Mouse (Mus musculus): ENCODE results near the gene Elmsan1. TPM values are rescaled to one million over a fixed set of nuclear protein-coding genes. Genes with fewer than 3 reads are reported as not detected.

Gene Elmsan1
- polyA plus RNA-seq, 1 experiment from 2014 or later, result 7.8 TPM

DNA sequence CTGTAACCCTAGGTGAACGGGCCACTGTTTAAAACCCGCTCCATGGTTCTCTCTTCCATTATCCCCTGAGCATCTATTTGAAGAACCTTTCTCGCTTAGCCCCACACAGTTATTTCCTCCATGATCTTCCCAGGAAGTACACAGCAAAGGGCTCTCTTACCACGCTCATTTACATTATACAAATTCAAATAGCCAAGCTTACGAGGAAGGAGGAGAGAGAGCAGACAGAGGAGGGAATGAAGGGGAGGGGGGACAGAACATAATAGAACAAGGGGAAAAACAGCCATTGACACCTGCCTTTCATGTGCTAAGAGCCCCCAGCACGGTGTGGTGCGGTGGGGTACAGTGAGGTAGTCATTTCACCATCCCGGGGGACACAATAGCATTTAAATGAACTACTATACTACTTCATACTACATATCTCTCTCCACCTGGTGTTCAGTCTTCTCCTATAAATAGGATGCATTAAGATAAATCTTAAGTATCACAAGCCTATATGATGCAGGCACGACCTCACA is 7.6 kb downstream of the Elmsan1 start:
- H3K36me3 ChIP-seq (replicated peaks), result no peaks in the 10 kb centered on the region
- H3K4me3 ChIP-seq (replicated peaks), result no peak overlapping the region
- ATAC-seq (ENCODE audit: low FRiP score), result no peak
- H3K4me1 ChIP-seq, result peaks cover 46% of the 10 kb centered on the region
- 67% methylated on average over 9 of the region's 9 CpGs for WGBS
- H3K27me3 ChIP-seq, result peaks cover 2% of the 10 kb centered on the region; the same call in 1 of the 2 replicates
- no peaks in the 10 kb centered on the region for H3K9me3 ChIP-seq
- no peak overlapping the region for H3K4me2 ChIP-seq
- H3K27ac ChIP-seq, result no peak overlapping the region
- H3K9ac ChIP-seq, result no peak overlapping the region

DNA sequence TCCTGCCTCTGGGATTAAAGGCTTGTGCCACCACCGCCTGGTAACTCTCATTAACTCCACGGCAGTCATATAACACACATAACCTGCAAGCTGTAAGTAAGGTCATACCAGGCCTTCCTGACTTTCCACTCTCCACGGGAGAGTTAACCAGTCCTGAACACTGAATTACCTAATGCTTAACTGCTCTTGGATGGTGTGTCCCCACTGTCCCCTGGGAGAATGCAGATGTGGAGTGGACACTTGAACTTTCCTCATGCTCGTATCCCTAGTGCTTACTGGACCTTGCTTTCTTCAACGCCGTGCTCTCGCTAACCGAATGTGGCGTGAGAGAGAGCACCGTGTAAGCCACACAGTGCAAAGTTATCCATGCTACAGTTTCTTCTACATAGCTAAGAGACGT is 8.4 kb downstream of the Elmsan1 start:
- no peak overlapping the region for H3K4me3 ChIP-seq (replicated peaks)
- H3K27me3 ChIP-seq, result no peaks in the 10 kb centered on the region; the same call in 1 of the 2 replicates
- H3K36me3 ChIP-seq (replicated peaks), result no peaks in the 10 kb centered on the region
- peaks cover 38% of the 10 kb centered on the region for H3K4me1 ChIP-seq
- no peak overlapping the region for H3K4me2 ChIP-seq
- no peak overlapping the region for H3K9ac ChIP-seq
- no peak for ATAC-seq (ENCODE audit: low FRiP score)
- no peak overlapping the region for H3K27ac ChIP-seq
- WGBS, result 88% methylated on average over 11 of the region's 11 CpGs
- no peaks in the 10 kb centered on the region for H3K9me3 ChIP-seq

DNA sequence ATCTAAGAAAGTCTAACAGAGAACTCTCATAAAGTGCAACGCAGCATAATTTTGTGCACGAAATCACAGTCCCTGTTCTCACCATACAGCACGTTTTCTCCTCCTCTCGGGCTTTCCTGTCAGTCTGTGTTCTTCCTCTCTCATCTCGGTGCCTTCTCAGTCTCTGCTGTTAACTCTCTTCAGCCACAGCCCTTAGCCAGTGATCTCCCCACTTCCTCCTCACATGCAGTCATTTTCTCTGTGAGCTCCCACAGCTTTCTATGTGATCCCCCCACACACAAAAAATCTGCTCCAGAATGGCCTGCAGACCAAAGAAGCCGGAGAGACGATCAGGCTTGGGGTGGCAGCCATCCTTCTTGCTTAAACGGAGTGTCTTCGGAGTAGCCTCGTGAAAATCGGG is 9.6 kb downstream of the Elmsan1 start:
- Histone ChIP-seq H3K4me1 (peaks cover 28% of the 10 kb centered on the region), H3K4me2 (no peak overlapping the region), H3K4me3 (replicated peaks) (no peak overlapping the region), H3K9ac (no peak overlapping the region), H3K27ac (no peak overlapping the region), H3K9me3 (no peaks in the 10 kb centered on the region), H3K36me3 (replicated peaks) (no peaks in the 10 kb centered on the region), H3K27me3 (no peaks in the 10 kb centered on the region; the same call in 1 of the 2 replicates)
- WGBS, result 93% methylated on average over 11 of the region's 11 CpGs
- ATAC-seq (ENCODE audit: low FRiP score), result no peak

DNA sequence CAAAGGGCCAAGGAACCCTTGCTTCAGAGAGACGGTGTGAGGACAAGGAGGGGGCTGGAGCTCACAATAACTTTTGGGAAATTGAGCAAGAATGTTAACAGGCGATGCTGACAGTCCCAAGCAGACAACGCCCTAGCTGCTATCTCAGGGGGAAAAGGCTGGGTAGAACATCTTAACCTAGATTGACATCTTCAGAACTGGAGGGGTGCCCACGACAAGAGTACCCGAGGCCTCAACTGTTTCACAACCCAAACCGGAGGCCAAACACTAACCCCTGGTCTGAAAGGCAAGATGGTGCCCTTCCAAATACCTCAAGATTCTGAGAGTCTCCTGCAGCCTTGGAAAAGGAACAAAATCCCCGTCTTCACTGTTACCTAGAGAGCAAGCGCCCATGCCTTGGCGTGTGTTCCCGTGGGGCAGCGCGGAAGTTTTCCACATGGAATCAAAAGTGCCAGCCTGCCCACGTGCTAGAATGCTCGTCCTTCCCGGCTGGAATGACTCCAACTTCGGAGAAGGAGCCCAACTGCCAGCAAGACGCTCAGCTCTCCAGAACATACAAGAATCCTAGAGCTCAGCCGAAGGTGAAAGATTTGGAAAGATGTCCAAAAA is 11.4 kb downstream of the Elmsan1 start:
- WGBS, result 93% methylated on average over 18 of the region's 18 CpGs
- no peaks in the 10 kb centered on the region for H3K36me3 ChIP-seq (replicated peaks)
- ATAC-seq (ENCODE audit: low FRiP score), result no peak
- no peak overlapping the region for H3K9ac ChIP-seq
- no peaks in the 10 kb centered on the region for H3K9me3 ChIP-seq
- no peak overlapping the region for H3K4me3 ChIP-seq (replicated peaks)
- no peak overlapping the region for H3K4me2 ChIP-seq
- no peaks in the 10 kb centered on the region for H3K27me3 ChIP-seq
- no peak overlapping the region for H3K27ac ChIP-seq
- H3K4me1 ChIP-seq, result peaks cover 26% of the 10 kb centered on the region

DNA sequence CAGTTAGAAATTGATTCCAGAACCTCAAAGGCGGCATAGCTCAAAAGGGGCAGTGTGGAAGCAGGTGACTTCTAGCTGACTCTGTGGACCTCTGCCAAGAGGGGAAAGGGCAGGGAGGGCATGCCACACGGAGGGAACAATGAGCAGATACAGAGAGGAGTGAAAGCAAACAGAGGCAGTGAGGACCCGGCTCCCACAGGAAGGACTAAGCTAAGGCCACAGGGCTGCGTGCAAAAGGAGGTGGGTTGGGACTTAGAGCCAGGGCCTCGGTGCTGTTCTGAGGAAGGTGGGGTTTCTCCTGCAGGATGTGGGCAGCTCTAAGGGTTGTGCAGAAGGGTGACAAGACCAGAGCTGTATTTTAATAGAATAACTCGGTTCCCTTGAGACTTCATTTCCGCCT is 12.2 kb downstream of the Elmsan1 start:
- no peak for ATAC-seq (ENCODE audit: low FRiP score)
- Histone ChIP-seq H3K4me2 (no peak overlapping the region), H3K36me3 (replicated peaks) (no peaks in the 10 kb centered on the region), H3K27me3 (no peaks in the 10 kb centered on the region), H3K9me3 (no peaks in the 10 kb centered on the region), H3K9ac (no peak overlapping the region), H3K4me1 (peaks cover 22% of the 10 kb centered on the region), H3K4me3 (replicated peaks) (no peak overlapping the region), H3K27ac (no peak overlapping the region)
- 63% methylated on average over 7 of the region's 7 CpGs for WGBS

DNA sequence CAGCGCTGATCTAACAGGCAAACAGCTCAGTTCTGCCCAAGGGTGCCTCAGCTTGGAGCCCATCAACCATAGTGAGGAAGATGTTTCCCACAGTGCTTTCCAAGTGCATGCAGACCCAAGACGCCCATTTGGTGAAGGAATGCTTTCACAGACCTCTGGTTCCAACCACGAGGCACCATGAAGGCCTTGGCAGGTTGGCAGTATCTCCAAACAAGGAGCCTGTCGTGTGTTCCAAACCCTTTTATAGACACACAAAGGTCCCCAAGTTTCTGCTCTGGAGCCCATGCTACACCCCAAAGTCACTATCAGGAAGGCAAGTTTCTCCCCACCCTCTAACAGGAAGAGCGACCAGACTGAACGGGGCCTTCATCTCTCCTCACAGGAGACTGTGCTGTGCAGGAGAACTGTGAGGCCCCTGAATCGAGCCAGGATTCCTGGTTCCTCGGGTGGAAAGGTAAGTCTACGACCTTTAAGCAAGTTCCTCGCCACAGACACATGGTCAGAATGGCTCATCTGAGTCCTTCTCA is 13.0 kb downstream of the Elmsan1 start:
- no peak overlapping the region for H3K4me2 ChIP-seq
- H3K4me1 ChIP-seq, result peaks cover 13% of the 10 kb centered on the region
- no peak overlapping the region for H3K9ac ChIP-seq
- WGBS, result 85% methylated on average over 10 of the region's 10 CpGs
- H3K27ac ChIP-seq, result no peak overlapping the region
- no peaks in the 10 kb centered on the region for H3K9me3 ChIP-seq
- no peaks in the 10 kb centered on the region for H3K27me3 ChIP-seq
- ATAC-seq (ENCODE audit: low FRiP score), result no peak
- H3K4me3 ChIP-seq (replicated peaks), result no peak overlapping the region
- H3K36me3 ChIP-seq (replicated peaks), result no peaks in the 10 kb centered on the region

DNA sequence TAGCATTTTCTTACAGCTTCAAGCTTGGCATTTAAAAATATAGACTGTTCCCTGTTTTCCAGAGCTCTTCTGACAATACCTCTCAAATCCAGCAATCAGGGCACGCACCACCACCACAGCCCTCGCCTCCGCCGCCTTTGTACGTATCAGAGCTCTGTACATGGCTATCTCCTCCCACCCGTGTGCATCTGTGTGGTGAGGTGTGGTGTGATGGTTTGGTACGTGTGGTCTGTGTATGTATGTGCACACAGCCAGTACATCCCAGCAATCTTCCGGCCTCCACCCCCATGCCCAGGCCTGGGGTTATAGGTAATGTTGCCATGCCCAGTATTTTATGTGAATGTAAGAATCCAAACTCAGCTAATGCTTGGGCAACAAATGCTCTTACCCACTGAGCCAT is 14.0 kb downstream of the Elmsan1 start:
- 94% methylated on average over 8 of the region's 8 CpGs for WGBS
- H3K9me3 ChIP-seq, result no peaks in the 10 kb centered on the region
- H3K4me1 ChIP-seq, result peaks cover 13% of the 10 kb centered on the region; the same call in 1 of the 2 replicates
- no peak overlapping the region for H3K4me3 ChIP-seq (replicated peaks)
- no peak overlapping the region for H3K27ac ChIP-seq
- no peaks in the 10 kb centered on the region for H3K27me3 ChIP-seq
- H3K36me3 ChIP-seq (replicated peaks), result no peaks in the 10 kb centered on the region
- no peak overlapping the region for H3K9ac ChIP-seq
- H3K4me2 ChIP-seq, result no peak overlapping the region
- no peak for ATAC-seq (ENCODE audit: low FRiP score)

DNA sequence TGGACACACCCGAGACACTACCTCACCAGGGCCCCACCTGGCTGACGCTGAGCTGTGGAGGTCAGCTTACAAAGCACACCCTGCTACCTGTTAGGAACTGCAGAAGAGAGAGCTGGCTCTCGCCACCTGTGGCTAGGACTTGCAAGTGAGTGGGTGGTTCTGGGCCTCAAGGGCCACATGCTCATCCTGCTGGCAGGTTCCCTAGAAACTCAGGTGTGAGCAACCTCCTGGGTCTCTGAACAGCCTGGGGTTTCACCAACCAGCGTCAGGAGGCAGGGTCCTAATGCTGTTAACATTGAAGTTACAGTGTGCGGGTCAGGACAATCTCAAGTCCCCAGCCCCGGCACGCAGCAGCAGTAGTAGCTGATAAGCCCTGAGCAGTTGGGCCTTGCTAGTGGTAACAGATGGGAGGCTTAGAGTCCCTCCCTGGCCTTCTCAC is 14.9 kb downstream of the Elmsan1 start:
- Histone ChIP-seq H3K4me2 (no peak overlapping the region), H3K27ac (no peak overlapping the region), H3K9me3 (no peaks in the 10 kb centered on the region), H3K4me3 (replicated peaks) (no peak overlapping the region), H3K9ac (no peak overlapping the region), H3K27me3 (no peaks in the 10 kb centered on the region), H3K36me3 (replicated peaks) (no peaks in the 10 kb centered on the region), H3K4me1 (peaks cover 13% of the 10 kb centered on the region; the same call in 1 of the 2 replicates)
- no peak for ATAC-seq (ENCODE audit: low FRiP score)
- WGBS, result 71% methylated on average over 7 of the region's 7 CpGs

DNA sequence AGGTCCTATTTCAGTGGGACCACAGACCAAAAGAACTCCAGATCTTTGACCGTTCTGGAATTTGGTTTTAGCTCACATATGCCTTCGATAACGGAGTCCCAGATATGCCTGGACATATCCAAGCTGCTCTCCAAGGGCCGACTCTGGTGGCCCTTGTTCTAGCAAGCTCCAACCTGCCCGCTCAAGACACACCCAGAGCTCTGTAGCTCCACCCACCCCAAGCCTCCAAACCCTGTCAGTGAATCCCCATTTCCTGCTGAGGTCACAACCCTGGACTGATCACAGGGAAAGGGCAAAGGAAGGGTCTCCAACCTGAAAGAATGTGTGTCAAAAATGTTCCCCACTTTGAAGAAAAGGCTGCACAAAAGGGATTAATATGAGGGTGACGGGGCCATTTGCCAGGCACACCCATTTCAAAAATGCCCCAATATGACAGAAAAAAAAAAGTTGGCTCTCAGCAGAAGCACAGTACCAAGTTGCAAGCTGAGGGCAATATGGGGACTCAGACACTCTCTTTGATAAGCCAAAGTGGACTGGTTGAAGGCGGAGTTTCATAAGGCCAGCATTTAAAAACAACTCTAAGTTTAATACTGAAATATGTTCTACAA is 15.4 kb downstream of the Elmsan1 start:
- ATAC-seq (ENCODE audit: low FRiP score), result no peak
- Histone ChIP-seq H3K4me2 (no peak overlapping the region), H3K27ac (no peak overlapping the region), H3K4me3 (replicated peaks) (no peak overlapping the region), H3K9ac (no peak overlapping the region), H3K27me3 (no peaks in the 10 kb centered on the region), H3K36me3 (replicated peaks) (no peaks in the 10 kb centered on the region), H3K9me3 (no peaks in the 10 kb centered on the region), H3K4me1 (peaks cover 13% of the 10 kb centered on the region; the same call in 1 of the 2 replicates)
- WGBS, result 82% methylated on average over 7 of the region's 7 CpGs

DNA sequence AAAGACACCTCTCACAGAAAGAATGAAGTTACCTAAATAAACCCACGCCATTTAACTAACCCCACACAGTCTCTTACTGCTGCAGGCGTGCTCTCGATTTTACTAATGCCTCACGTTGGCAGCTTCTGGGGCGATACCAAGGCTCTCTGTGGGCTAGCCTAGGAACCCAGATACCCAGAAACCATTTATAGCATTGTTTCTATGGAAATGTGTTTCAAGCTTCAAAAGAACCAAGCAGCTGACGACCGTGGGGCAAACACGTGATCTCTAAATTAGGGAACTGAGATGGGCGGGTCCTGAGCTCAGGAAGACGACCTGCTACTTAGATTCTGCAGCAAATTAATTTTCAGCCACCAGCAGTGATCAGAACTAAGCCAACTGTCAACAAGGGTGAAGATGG is 16.1 kb downstream of the Elmsan1 start:
- no peak overlapping the region for H3K9ac ChIP-seq
- no peak overlapping the region for H3K4me2 ChIP-seq
- 81% methylated on average over 10 of the region's 10 CpGs for WGBS
- no peaks in the 10 kb centered on the region for H3K36me3 ChIP-seq (replicated peaks)
- no peak overlapping the region for H3K4me3 ChIP-seq (replicated peaks)
- H3K9me3 ChIP-seq, result no peaks in the 10 kb centered on the region
- no peak overlapping the region for H3K27ac ChIP-seq
- ATAC-seq (ENCODE audit: low FRiP score), result no peak
- H3K27me3 ChIP-seq, result no peaks in the 10 kb centered on the region; the same call in 1 of the 2 replicates
- H3K4me1 ChIP-seq, result peaks cover 18% of the 10 kb centered on the region

DNA sequence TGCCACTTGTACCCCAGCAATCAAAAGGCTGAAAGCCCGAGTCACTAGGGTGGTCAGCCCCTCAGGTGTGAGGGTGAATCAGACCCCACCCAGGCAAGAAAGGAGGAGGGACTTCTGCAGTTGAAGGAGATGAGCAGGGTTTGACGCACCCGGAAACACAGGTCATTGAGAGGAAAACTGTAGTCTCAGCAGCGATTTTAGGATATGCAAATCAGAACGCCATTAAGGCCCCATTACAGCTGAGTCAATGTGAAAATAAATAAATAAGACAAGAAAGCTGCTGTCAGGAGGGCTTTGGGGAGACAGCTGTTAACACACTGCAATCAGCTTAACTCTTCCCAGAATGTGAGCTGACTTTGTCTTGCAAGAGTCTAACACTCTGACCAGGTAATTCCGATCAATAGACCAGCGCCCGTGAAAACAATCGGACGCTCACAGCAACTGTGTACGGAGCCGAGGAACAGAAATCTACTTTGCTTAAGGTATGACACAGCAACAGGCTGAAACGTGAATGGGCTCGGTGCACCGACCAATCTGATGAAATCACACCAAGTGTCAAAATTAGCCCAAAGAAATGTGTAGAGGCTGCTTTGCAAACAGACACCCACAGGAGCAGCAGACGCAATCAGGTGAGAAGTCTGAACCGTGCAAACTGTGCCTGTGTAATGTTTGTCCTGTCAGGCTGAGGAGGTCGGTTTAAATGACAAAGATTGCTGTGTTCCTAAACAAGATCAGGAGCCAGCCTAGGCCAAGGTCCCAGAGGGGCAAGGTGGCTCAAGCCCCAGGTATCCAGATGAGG is 16.8 kb downstream of the Elmsan1 start:
- no peak for ATAC-seq (ENCODE audit: low FRiP score)
- H3K4me3 ChIP-seq (replicated peaks), result no peak overlapping the region
- H3K9me3 ChIP-seq, result no peaks in the 10 kb centered on the region
- 87% methylated on average over 18 of the region's 18 CpGs for WGBS
- peaks cover 19% of the 10 kb centered on the region for H3K4me1 ChIP-seq
- no peak overlapping the region for H3K27ac ChIP-seq
- H3K27me3 ChIP-seq, result no peaks in the 10 kb centered on the region; the same call in 1 of the 2 replicates
- no peak overlapping the region for H3K9ac ChIP-seq
- no peak overlapping the region for H3K4me2 ChIP-seq
- no peaks in the 10 kb centered on the region for H3K36me3 ChIP-seq (replicated peaks)

DNA sequence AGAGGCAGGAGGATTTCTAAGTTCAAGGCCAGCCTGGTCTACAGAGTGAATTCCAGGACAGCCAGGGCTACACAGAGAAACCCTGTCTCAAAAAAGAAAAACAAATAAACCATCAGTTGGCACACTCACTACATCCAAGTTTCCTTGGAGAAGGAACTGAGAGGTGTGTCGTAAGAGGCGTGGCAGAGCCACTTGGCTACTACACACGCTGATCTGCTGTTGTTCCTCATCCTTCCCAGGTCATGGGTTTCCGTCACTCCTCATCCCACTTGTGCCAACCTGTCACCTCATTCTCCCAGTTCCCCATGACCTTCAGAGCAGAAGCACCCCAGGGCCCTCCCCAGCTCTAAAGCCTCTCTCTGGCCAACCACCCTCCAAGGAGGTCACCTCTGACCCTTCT is 17.5 kb downstream of the Elmsan1 start:
- 93% methylated on average over 4 of the region's 4 CpGs for WGBS
- Histone ChIP-seq H3K4me3 (replicated peaks) (no peak overlapping the region), H3K9ac (no peak overlapping the region), H3K4me2 (no peak overlapping the region), H3K27ac (no peak overlapping the region), H3K27me3 (no peaks in the 10 kb centered on the region; the same call in 1 of the 2 replicates), H3K36me3 (replicated peaks) (no peaks in the 10 kb centered on the region), H3K9me3 (no peaks in the 10 kb centered on the region), H3K4me1 (peaks cover 14% of the 10 kb centered on the region)
- no peak for ATAC-seq (ENCODE audit: low FRiP score)
